Mouse (Mus musculus): ENCODE measurements around the gene Slc16a11.

Slc16a11 gene

GRCm38 (mm10) chr11:70254931-70255531, 42.5 kb downstream of the Slc16a11 start, which contains the start of gene Alox12:
Gene Alox12 (minus strand): TSS chr11:70255353.
- no peak for DNase-seq (ENCODE audit: low spot score)

DNA sequence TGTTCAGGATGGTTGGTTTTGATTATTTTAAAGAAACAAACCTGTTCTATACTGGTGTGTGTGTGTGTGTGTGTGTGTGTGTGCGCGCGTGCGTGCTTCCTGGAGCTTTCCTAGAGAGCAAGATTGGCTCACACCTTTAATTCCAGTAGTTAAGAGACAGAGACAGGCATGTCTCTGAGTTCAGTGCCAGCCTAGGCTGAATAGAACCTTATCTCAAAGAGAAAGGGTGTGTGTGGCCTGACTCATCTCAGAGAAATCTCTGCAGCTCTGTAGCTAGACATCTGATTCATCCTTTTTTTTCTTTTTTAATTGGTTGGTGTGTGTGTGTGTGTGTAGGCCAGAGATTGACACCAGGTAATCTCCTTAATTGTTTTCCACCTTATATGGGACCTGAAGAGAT, 46.5 kb downstream of the Slc16a11 start:
- no peak for DNase-seq (ENCODE audit: low spot score)

DNA sequence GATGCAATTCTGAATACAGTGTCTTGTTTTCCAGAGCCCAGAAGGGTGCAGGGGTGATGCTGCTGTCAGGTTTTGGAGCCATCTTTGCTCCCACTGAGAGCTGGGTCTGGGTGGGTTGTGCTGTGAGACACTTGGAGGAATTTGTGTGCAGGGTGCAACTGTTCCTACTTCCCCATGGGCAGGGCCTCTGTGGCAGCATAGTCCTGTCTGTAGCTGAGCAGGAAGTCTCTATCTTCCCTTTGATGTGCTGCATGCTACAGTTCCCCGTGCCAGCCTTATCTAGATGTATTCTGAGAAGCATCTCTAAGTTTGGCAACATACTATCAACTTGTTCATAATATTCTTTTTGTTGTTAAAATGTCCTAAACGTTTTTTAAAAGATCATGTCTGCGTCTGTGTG, 52.7 kb downstream of the Slc16a11 start:
- DNase-seq (ENCODE audit: low spot score) = no peak

DNA sequence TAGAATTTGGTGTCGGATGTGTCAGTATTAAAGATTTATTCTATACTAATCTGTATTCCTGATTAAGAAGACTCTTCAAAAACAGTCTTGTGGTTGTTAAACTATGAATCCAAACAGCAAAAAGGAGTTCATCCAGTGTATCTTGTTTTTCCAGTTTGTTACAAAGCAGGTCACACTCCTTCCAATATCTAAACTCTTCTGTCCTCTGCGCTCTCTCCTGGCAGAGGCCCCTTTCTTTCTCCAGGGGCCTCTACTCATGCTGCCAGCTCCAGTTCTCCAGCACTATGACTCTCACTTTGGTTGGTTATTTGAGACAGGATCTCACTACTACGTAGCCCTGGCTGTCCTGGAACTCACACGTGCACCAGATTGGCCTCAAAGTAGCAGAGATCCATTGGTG, 53.3 kb downstream of the Slc16a11 start:
- DNase-seq (ENCODE audit: low spot score) = no peak

All from ovary, postnatal 14 days (tissue).